Mouse (Mus musculus) kidney, postnatal 4 days (tissue): ENCODE results near the gene Trove2.
"Not testable (repeated sequence)": the region's sequence is repeated elsewhere in the genome, so short reads cannot be mapped to it uniquely, and the experiment has no call there.

Experiments used
- DNase-seq, 2 experiments: peaks; one replicate each; pipeline ENCODE4 v3.0.0; 2021; ENCODE audit warnings: mixed read lengths in 2 of 2

The Trove2 gene

DNA sequence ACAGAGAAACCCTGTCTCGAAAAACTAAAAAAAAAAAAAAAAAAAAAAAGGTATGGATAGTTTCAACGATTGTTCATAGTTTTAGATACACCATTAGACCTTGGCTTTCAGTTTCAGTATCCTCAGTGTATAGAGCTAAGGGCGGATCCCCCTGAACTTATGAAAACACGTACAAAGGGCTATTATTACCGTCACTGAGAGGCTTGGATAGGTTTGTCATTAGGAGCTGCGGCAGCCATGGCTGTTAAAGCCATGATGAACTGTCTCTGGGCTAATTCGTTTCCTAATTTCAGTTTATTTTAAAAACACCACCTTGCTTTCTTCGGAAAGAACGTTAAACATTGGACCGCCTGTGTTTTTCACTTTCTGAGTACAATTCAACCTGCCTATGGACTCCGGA, 38.1 kb downstream of the Trove2 start:
- no peak for DNase-seq

GRCm38 (mm10) chr1:143733914-143734410, 42.9 kb downstream of the Trove2 start:
- DNase-seq = no peak

GRCm38 (mm10) chr1:143731691-143732090, 45.2 kb downstream of the Trove2 start:
- DNase-seq = no peak

DNA sequence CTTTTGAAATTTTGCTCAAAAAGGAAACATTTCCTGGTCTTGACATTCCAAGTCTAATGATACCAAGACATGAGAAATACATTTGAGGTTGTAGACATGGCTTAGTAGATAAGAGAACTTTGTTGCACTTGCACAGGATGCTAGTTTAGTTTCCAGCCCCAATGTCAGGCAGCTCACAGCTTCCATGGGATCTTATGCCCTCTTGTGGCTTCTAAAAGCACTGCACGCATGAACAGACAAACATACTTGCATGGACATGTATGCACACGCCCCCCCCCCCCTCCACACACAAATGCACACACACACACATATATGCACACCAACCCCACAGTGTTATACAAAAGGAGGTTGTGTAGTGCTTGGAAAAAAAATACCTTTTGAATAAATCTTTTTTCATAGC, 46.0 kb downstream of the Trove2 start:
- DNase-seq = peak; percentile 10 to 26

- no peak for DNase-seq
Measured at GRCm38 (mm10) chr1:143727701-143728445, 49.0 kb downstream of the Trove2 start.

- no peak for DNase-seq
Measured at GRCm38 (mm10) chr1:143724456-143725064, 52.3 kb downstream of the Trove2 start.

DNA sequence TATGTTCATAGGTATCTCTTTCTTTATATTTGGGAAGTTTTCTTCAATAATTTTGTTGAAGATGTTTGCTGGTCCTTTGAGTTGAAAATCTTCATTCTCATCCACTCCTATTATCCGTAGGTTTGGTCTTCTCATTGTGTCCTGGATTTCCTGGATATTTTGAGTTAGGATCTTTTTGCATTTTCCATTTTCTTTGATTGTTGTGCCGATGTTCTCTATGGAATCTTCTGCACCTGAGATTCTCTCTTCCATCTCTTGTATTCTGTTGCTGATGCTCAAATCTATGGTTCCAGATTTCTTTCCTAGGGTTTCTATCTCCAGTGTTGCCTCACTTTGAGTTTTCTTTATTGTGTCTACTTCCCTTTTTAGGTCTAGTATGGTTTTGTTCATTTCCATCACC, 60.8 kb downstream of the Trove2 start, which contains the start of gene Glrx2:
TSS of gene Glrx2 (plus strand) at position 301 of the 400 bp plus-strand sequence.
- DNase-seq = not testable (repeated sequence)

GRCm38 (mm10) chr1:143710627-143710976, 66.3 kb downstream of the Trove2 start:
- no peak for DNase-seq

GRCm38 (mm10) chr1:143709966-143710626, 66.8 kb downstream of the Trove2 start:
- no peak for DNase-seq

GRCm38 (mm10) chr1:143708361-143708760, 68.5 kb downstream of the Trove2 start:
- no peak for DNase-seq

DNA sequence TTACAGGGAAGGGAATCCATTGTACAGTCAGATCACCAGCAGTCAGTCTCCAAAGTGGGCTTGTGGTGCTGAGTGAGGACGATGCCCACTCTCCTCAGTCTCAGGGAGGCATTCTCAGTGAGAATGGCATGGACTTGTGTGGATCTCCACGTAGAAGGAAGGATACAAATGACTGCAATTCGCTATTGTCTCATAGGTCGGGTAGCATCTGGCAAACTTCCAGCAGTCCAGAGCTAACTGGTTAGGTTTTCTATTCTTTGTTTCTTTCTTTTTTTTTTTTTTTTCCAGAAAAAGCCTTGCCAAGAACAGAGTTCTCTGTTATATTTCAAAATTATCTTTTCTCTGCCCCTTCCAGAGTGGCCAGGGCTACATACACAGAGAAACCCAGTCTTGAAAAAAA, 69.9 kb downstream of the Trove2 start:
- DNase-seq = no peak

GRCm38 (mm10) chr1:143702741-143703262, 74.1 kb downstream of the Trove2 start, which contains the start of gene Cdc73:
Cdc73 (minus strand) TSS chr1:143702893.
- DNase-seq = peak; percentile 92 to 95

GRCm38 (mm10) chr1:143702141-143702740, 74.6 kb downstream of the Trove2 start:
- DNase-seq = peak in 1 of 2 experiments; percentile 33

DNA sequence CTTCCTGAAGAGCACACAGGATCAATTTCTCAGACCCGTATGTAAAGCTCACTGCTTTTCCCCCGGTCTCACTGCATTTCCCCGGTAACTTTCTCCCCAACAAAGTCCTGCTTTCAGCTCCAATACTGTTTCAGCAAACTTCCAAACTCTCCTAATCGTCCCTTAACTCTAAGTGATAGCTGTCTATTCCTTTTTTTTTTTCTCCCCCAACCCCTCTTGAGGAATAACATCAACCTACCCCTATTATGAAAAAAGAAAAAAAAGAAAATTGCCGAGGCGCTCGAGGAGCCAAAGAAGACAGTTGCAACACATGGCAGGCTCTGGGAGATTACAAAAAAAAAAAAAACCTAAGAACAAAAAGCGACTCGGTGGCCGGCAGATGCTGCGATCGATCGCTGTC, 75.1 kb downstream of the Trove2 start:
- DNase-seq = no peak
